Comparison of ENCODE assay signal across 24 mouse cellular contexts in the genomic region with DNA sequence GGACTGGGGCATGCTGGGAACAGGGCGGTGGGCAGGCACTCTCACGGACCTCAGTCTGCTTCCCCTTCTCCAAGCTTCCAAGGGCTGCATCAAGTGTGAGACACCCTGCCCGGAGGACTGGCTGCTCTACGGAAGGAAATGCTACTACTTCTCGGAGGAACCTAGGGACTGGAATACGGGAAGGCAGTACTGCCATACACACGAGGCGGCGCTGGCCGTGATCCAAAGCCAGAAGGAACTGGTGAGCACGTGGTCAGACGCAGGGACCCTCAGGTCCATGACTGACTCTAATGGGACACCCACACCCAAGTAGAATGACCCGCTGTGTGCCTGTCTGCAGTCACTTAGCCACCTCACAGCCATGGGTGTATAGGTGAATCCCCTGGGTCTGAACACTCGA. TPM values are rescaled to one million over a fixed set of nuclear protein-coding genes. Genes with fewer than 3 reads are reported as not detected.
A peak's percentile ranks its signal among the peaks of the same experiment; 100 is the strongest.
DNase-seq lines count a peak whose midpoint lies in the region; ATAC-seq lines count a peak whose summit lies in the region.
"Had no signal": no experiment of that assay in that cellular context is flagged by ENCODE, and none has a peak within 500 bp of the region (broad histone marks: within the 10 kb centered on the region; RNA-seq: fewer than 3 reads in every experiment).

No protein-coding gene starts in this region.

- no peak for DNase-seq in heart, postnatal 14 days
- DNase-seq in liver, result no peak
- no peak for DNase-seq in embryo, embryonic 10.5 days (ENCODE audit: low spot score)
- no peak for DNase-seq in left cerebral cortex, postnatal 25 days (ENCODE audit: low spot score in 2 of 2)
- DNase-seq: adrenal gland, adult 8-10 months; B cell, adult 2 months; cerebellum, adult 11 months; cerebellum, postnatal 25 days; gastrocnemius, postnatal 25 days; kidney, postnatal 14 days; thymus, adult 18-20 months had no signal

- no peak for ATAC-seq in heart, embryonic 14.5 days (ENCODE audit: insufficient number of reproducible peaks, insufficient read depth, low FRiP score, low read depth)
- ATAC-seq in liver, embryonic 12.5 days, result no peak
- peak; percentile 35 for ATAC-seq in granulocyte monocyte progenitor cell, adult 5-6 weeks (replicated peaks; ENCODE audit: poor library complexity, severe bottlenecking)
- ATAC-seq: forebrain, embryonic 14.5 days; intestine, postnatal 0 days had no signal

- no peak overlapping the region for H3K27ac ChIP-seq in heart, embryonic 14.5 days (replicated peaks in 1 of 2; ENCODE audit: control insufficient read depth in 1 of 2, insufficient read depth in 1 of 2, low read depth in 2 of 2, low read length in 2 of 2)
- no peak overlapping the region for H3K27ac ChIP-seq in liver, embryonic 12.5 days
- H3K27ac ChIP-seq: embryonic facial prominence, embryonic 10.5 days; hindbrain, embryonic 14.5 days; lung, embryonic 15.5 days; macrophage had no signal

- WGBS in heart, embryonic 14.5 days, result 67% methylated on average over 14 of the region's 14 CpGs
- WGBS in liver, embryonic 12.5 days (ENCODE audit: insufficient replicate concordance), result 52% methylated on average over 14 of the region's 14 CpGs

- H3K36me3 ChIP-seq in heart, embryonic 14.5 days (ENCODE audit: control insufficient read depth, insufficient read depth, low read length), result no peaks in the 10 kb centered on the region
- no peaks in the 10 kb centered on the region for H3K36me3 ChIP-seq in liver, embryonic 12.5 days
- H3K36me3 ChIP-seq: embryonic facial prominence, embryonic 10.5 days; G1E; lung, embryonic 15.5 days had no signal

- H3K4me3 ChIP-seq in heart, embryonic 14.5 days (ENCODE audit: control insufficient read depth in 1 of 2, insufficient read depth in 1 of 2, low read depth in 1 of 2, low read length in 2 of 2), result no peak overlapping the region
- no peak overlapping the region for H3K4me3 ChIP-seq in liver, embryonic 12.5 days
- H3K4me3 ChIP-seq: embryonic facial prominence, embryonic 10.5 days; lung, embryonic 15.5 days; myocyte had no signal

- H3K9ac ChIP-seq in heart, embryonic 14.5 days (ENCODE audit: low read length), result no peak overlapping the region
- H3K9ac ChIP-seq in liver, embryonic 12.5 days, result no peak overlapping the region
- H3K9ac ChIP-seq: hindbrain, embryonic 14.5 days; lung, embryonic 15.5 days had no signal

- intact Hi-C loops in heart, postnatal 14 days (cut with DNase I), result no loop called here
- intact Hi-C loops in left cerebral cortex, postnatal 25 days (cut with DNase I), result no loop called here

- H3K9me3 ChIP-seq in heart, embryonic 14.5 days (ENCODE audit: control insufficient read depth, low read length), result no peaks in the 10 kb centered on the region
- H3K9me3 ChIP-seq in liver, embryonic 12.5 days (replicated peaks), result no peaks in the 10 kb centered on the region
- H3K9me3 ChIP-seq: embryonic facial prominence, embryonic 10.5 days; G1E; lung, embryonic 15.5 days had no signal

- H3K27me3 ChIP-seq in heart, embryonic 14.5 days (ENCODE audit: control insufficient read depth, insufficient read depth, low read length), result no peaks in the 10 kb centered on the region
- H3K27me3 ChIP-seq in liver, embryonic 12.5 days (replicated peaks), result peaks cover 40% of the 10 kb centered on the region
- H3K27me3 ChIP-seq: lung, embryonic 15.5 days had no signal

- peak overlapping the region; percentile 46 for H3K4me2 ChIP-seq in heart, embryonic 14.5 days (ENCODE audit: low read length)
- H3K4me2 ChIP-seq in liver, embryonic 12.5 days, result peak overlapping the region; percentile 44
- H3K4me2 ChIP-seq: hindbrain, embryonic 14.5 days; lung, embryonic 15.5 days; midbrain, embryonic 11.5 days had no signal

- peaks cover 10 to 12% of the 10 kb centered on the region in 2 experiments; a peak in 3 of 4 replicates for H3K4me1 ChIP-seq in heart, embryonic 14.5 days (ENCODE audit: control insufficient read depth in 2 of 2, insufficient read depth in 2 of 2, low read length in 2 of 2)
- peaks cover 14% of the 10 kb centered on the region for H3K4me1 ChIP-seq in liver, embryonic 12.5 days
- H3K4me1 ChIP-seq: embryonic facial prominence, embryonic 10.5 days; lung, embryonic 15.5 days had no signal

RNA-seq across cellular contexts. Expression of gene Clec2l, which starts 13.9 kb away (rescaled TPM):
- 2.3 and 2.4 TPM in 2 replicates for polyA plus RNA-seq in heart, embryonic 14.5 days (2014; fragmentation: Nextera tagmentation; extraction: Ambion mirVana)
- total RNA-seq in heart, postnatal 14 days (2021), result 1 to 10 TPM; 1.9 to 2.4 TPM
- 0.11 and 0.12 TPM in 2 replicates for polyA plus RNA-seq in liver, embryonic 12.5 days (2016; fragmentation: Nextera tagmentation; extraction: Ambion mirVana)
- 0.45 TPM in 1 of 2 replicates, not detected in the other for total RNA-seq in granulocyte monocyte progenitor cell, adult 5-6 weeks (2014; fragmentation: Nextera tagmentation)
- not detected in 2 replicates for total RNA-seq in granulocyte monocyte progenitor cell, adult 5-6 weeks (2017)
- 10 to 100 TPM; 87.5 to 89.3 TPM for total RNA-seq in left cerebral cortex, postnatal 25 days (2021)
- total RNA-seq: G1E; neutrophil, adult 5-6 weeks had no signal
- polyA plus RNA-seq: G1E, macrophage had no signal

RNA-seq across cellular contexts. Expression of gene Klrg2, which starts 39.7 kb away (rescaled TPM):
- polyA plus RNA-seq in heart, embryonic 14.5 days (2014; fragmentation: Nextera tagmentation; extraction: Ambion mirVana), result 0.16 and 0.26 TPM in 2 replicates
- under 1 TPM; 0.24 to 0.32 TPM for total RNA-seq in heart, postnatal 14 days (2021)
- 0.06 and 0.10 TPM in 2 replicates for polyA plus RNA-seq in liver, embryonic 12.5 days (2016; fragmentation: Nextera tagmentation; extraction: Ambion mirVana)
- total RNA-seq in granulocyte monocyte progenitor cell, adult 5-6 weeks (2014; fragmentation: Nextera tagmentation), result 0.68 TPM in 1 of 2 replicates, not detected in the other
- 0.30 and 0.72 TPM in 2 replicates for total RNA-seq in granulocyte monocyte progenitor cell, adult 5-6 weeks (2017)
- total RNA-seq in left cerebral cortex, postnatal 25 days (2021), result under 1 TPM; 0.50 to 0.99 TPM
- polyA plus RNA-seq: forebrain, embryonic 14.5 days; hindbrain, embryonic 14.5 days had no signal

Comparison
In these comparisons a context has a peak if more than half of its experiments do, and no peak if none do; other contexts are left out.
1. RNA of gene Clec2l, which starts 13.9 kb away (total RNA-seq): 87.5 to 89.3 TPM in left cerebral cortex, postnatal 25 days; 1.9 to 2.4 TPM in heart, postnatal 14 days and 0.45 TPM in granulocyte monocyte progenitor cell, adult 5-6 weeks; every median in the first group is over 10 times any median in the second.